Mouse (Mus musculus) cerebellum, adult 9-10 months (tissue): Measurements from ENCODE around the gene Prpsap1.

ENCODE experiments used
- DNase-seq: peaks from one replicate; pipeline ENCODE4 v3.0.0; 2022

Prpsap1 gene

GRCm38 (mm10) chr11:116442129-116442866 is 51.7 kb downstream of the Prpsap1 start:
- no peak for DNase-seq

DNA sequence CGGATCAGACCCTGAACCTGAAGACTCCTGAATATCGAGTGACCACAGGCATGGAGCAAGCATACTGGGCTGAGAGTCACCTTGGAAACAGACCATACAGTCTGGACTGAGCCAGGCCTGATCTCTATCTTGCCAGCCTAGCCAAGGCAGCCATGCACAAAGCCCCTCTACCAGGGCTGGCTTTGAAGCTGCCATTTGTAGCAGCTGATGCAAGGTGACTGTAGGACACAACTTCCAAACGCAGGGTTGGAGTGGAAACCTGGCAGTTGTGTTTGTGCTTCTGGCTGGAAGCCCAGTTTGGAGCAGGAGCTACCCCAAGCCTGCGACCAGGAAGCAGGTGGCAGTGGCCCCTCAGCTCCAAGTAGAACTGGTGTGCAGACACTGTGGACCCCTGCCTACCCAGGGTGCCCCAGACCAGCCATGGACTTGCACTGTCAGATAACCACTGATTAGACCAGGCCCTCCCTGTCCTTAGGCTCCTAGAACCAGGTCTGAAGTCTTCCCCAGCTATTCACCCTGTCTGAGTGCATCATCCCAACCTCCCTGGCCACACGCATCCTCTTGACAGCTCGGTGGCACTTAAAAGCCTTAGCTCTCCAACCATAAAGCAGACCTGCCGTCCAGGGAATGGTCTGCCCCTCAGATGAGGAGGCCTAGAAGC is 53.5 kb downstream of the Prpsap1 start:
- no peak for DNase-seq

DNA sequence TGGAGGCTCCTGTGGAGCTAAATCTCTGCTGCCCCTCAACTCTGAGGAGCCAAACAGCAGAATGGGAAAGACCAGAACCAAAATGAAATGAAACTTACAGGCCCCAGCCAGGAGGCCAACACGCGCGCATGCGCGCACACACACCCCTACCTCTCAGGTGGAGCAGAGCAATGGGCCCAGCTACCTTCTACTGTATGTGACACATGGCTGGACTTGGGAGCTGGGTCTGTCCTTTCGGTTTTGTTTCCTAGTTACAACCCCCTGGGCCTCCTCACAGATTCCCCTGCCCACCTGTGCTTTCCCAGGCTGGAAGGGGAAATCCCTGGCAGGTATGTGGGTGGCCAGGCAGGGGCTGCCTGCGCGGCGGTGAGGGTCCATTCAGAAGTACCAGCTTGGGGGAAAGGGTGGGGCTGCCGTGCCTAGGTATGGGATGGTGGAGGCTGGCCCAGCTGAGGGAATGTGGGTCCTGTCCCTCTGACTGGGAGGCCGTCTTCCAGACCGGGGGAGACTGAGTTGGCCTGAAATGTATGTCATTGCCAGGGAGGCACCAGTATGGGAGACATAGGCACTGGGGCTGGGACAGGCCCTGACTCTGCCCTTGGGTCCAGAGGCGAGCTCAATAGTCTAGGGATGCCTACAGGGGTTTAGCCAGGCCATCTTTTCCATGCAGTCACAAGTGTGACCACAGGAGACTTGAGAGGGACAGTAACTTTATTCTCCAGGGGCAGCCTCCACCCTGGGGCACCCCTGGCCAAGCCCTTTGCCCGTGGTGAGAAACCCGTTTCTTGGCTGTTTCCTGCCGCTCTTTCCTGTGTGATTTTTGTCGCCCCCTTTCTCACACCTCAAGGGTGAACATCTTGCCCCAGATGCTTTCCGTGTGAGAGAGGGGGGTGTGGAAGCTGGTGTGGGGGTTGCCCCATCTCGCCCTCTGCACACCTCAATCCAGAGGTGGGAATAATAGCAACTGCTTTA is 54.4 kb downstream of the Prpsap1 start:
- DNase-seq, result no peak

DNA sequence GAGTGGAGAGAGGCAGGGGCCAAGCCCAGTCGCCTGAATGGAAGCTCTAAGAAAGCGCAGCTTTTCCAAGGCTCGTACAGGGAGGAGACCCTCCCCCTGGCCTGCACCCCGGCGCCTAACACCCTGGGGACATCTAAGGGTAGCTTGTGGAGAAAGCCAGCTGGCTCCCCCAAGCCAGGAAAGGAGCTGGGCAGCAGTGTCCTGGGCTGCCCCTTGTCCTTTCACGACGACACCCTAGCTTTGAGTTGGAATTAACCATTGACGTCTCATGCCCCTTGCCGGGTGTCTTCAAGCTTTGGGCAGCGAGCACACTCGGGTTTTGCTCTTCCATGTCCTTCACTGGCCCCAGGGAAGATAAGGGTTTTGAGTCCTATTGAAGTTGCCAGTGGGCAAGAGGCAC is 56.5 kb downstream of the Prpsap1 start:
- DNase-seq, result no peak

GRCm38 (mm10) chr11:116436725-116437331 is 57.2 kb downstream of the Prpsap1 start:
- no peak for DNase-seq

- DNase-seq, result no peak
These were observed 57.8 kb downstream of the Prpsap1 start for GRCm38 (mm10) chr11:116435992-116436724.

GRCm38 (mm10) chr11:116434967-116435752 is 58.8 kb downstream of the Prpsap1 start:
- no peak for DNase-seq

DNA sequence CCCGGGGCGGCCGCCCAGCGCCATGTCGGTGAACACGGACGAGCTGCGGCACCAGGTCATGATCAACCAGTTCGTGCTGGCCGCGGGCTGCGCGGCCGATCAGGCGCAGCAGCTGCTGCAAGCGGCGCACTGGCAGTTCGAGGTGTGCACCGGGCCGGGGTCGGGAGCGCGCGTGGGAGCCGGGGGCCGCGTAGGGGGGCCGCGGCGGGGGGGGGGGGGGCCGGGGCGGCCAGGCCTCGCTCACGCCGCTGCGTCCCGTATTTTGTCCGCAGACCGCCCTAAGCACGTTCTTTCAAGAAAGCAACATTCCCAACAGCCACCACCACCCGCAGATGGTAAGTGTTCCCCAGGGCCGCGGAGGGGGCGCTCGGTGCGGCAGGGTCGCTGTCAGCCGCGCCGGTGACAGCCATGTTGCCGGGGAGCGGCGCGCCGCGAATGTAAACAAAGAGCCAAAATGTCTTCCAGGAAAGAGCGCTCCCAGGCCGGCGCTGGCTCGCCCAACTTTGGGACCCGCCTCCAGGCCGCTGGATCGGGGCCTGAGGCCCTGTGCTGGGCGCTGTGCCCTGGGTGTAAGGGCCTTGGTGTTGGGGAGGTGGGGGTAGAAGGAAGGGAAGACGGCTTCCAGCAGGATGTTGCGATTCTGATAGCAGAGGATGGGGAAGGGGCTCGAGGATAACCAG is 59.6 kb downstream of the Prpsap1 start:
- DNase-seq, result peak; percentile 50

DNA sequence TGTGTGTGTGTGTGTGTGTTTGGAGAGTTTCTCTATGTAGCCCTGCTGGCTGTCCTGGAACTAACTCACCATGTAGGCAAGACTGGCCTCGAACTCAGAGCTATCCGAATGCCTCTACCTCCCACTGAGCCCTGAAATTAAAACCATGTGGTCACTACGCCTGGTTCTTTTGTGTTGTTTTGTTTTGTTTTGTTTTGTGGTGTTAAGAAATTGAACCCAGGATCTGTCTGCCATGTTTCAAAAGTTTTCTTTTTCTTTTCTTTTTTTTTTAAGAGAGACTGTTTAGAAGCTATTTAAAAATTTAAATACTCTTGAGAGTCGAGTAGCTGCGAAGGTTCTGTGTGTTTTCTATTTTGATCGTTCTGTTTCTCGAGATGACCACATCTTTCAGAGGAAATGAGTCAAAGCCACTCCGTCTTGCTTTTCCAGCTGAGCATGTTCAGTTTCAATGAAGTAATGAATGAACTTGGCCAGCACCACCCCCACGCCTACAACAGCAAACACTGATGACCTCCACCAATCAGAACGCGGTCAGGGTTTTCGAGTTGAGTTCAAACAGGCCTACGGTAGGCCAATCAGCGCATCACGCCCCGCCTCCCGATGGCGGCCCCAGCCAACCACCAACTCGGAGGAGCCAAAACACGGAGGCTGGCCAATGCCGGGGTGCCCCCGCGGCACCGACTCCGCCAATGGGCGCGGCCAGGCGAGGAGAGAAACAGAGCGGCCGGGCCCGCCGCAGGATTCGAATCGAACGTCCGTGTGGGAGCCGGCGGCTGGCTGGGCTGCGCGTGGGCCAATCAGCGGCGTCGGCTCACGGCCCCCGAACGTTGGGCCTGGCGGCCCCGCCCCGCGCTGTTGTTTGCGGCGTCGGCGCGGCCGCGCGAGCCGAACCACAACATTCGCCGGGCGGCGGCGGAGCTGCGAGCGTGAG is 60.4 kb downstream of the Prpsap1 start, which contains the start of gene Ubald2:
Gene Ubald2 (plus strand): TSS at position 739 of the 931 bp plus-strand sequence.
- DNase-seq, result peak; percentile 99

- no peak for DNase-seq
These were observed 61.2 kb downstream of the Prpsap1 start for GRCm38 (mm10) chr11:116432593-116433355.

- DNase-seq, result no peak
These were observed 61.9 kb downstream of the Prpsap1 start for GRCm38 (mm10) chr11:116432127-116432526.

- no peak for DNase-seq
These were observed 62.4 kb downstream of the Prpsap1 start for GRCm38 (mm10) chr11:116431428-116432077.

DNA sequence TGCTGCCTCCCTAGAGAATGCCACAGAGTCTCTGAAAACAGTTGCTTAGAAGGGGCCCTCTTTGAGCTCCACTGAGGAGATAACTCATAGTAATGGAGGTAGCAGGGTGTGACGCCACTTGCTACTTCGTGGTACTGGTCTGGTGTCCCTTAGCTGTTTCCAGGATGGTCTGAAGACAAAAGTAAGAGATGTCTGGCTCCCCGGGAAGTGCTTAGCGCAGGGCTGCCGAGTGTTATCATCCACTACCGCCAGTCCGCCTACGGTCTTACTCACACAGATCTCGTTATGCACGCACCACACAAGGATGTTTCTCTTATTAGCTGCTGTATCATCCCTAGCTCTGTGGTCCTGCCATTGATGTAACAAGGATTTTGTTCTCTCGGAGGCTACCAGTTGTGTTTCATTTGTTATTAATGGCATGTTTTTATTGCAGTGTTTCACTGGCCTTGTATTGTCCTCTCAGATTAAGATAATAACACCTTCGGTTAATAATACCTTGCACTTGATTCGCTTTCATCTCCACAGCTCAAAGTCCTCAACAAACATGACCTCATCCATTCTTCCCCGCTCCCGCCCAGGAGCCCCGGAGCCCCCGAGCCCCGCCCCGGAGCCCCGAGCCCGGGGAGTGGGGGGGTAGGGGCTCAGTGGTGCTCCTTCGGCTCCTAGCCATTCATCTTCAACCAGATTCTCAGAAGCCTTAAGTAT is 63.1 kb downstream of the Prpsap1 start:
- no peak for DNase-seq

DNA sequence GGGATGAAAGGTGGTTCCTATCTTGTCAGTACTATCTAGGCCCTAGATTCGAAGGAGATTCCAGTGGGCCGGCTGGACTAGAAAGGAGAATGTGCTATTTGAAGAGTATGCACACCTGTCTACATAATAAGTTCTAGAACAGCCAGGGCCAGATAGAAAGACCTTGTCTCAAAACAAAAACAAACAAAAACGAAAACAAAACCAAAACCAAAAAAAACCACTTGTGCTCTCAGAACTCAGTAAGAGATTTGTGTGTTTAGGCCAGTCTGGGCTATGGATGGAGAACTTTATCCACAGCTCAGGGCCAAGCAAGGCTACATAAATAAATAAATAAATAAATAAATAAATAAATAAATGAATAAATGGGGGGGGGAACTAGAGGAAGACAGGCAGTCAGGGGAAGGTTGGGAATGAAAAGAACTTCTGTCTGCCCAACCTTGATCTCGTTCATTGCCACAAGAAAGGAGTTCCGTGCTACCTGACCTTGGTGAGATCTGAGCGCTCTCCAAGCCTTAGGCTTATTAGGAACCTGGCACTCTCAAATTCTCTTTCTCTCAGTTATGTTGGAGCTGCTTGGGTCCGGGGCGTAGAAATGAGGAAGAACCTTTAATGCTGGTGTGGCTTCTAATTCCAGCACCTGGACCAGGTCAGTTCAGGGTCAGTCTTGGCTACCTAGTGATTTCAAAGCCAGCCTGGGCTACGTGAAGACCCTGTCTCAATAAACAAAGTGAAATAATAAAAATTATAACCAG is 64.0 kb downstream of the Prpsap1 start:
- no peak for DNase-seq

GRCm38 (mm10) chr11:116428872-116429859 is 64.8 kb downstream of the Prpsap1 start:
- no peak for DNase-seq
